Mouse (Mus musculus): Measurements from ENCODE around the gene Sgf29. TPM values are rescaled to one million over a fixed set of nuclear protein-coding genes. Genes with fewer than 3 reads are reported as not detected.

Gene Sgf29
- 100 to 1,000 TPM; 114 to 118 TPM for polyA plus RNA-seq (2017; shearing (Covaris generic))

GRCm38 (mm10) chr7:126649231-126650051 is at the start of gene Sgf29:
Sgf29 (plus strand) TSS chr7:126649309.

GRCm38 (mm10) chr7:126630824-126631518 is 18.1 kb upstream of the Sgf29 start, which contains the start of gene Nupr1:
Nupr1 (minus strand) TSS chr7:126630861.

GRCm38 (mm10) chr7:126676207-126676606 is 27.1 kb downstream of the Sgf29 start, which contains the start of gene Sult1a1:
Sult1a1 (minus strand) TSS chr7:126676432.

GRCm38 (mm10) chr7:126695210-126695611 is 46.1 kb downstream of the Sgf29 start, which contains the start of gene Bola2:
Bola2 (plus strand) TSS chr7:126695401.

GRCm38 (mm10) chr7:126695631-126696207 is 46.6 kb downstream of the Sgf29 start, which contains the start of gene Slx1b:
Slx1b (minus strand) TSS chr7:126695784.

GRCm38 (mm10) chr7:126707442-126708174 is 58.5 kb downstream of the Sgf29 start, which contains the start of gene Coro1a:
Coro1a (minus strand) TSS chr7:126707787.

Other genes starting within 250 kb of the Sgf29 start
- gene Cd19, start 234.4 kb upstream of the Sgf29 start, polyA plus RNA-seq (2017; shearing (Covaris generic)): 10 to 100 TPM in 1 of 2 experiments, 1 to 10 TPM in 1; 5.3 to 17.9 TPM
- gene Rabep2, start 220.6 kb upstream of the Sgf29 start, polyA plus RNA-seq (2017; shearing (Covaris generic)): 10 to 100 TPM; 59.6 to 64.4 TPM
- gene Atp2a1, start 186.2 kb upstream of the Sgf29 start, polyA plus RNA-seq (2017; shearing (Covaris generic)): 1 to 10 TPM in 1 of 2 experiments, under 1 TPM in 1; 0.66 to 1.6 TPM
- gene Sh2b1, start 173.9 kb upstream of the Sgf29 start, polyA plus RNA-seq (2017; shearing (Covaris generic)): 10 to 100 TPM; 47.9 to 49.6 TPM
- gene Tufm, start 161.9 kb upstream of the Sgf29 start, polyA plus RNA-seq (2017; shearing (Covaris generic)): 100 to 1,000 TPM; 101 to 104 TPM
- 100 to 1,000 TPM; 103 TPM for gene Atxn2l, start 145.9 kb upstream of the Sgf29 start, polyA plus RNA-seq (2017; shearing (Covaris generic))
- 100 to 1,000 TPM; 157 to 175 TPM for gene Eif3c, start 82.9 kb upstream of the Sgf29 start, polyA plus RNA-seq (2017; shearing (Covaris generic))
- gene Apobr, start 64.4 kb upstream of the Sgf29 start, polyA plus RNA-seq (2017; shearing (Covaris generic)): 1 to 10 TPM; 3.1 to 5.4 TPM
- gene Cln3, start 63.5 kb upstream of the Sgf29 start, polyA plus RNA-seq (2017; shearing (Covaris generic)): 100 to 1,000 TPM in 1 of 2 experiments, 10 to 100 TPM in 1; 81.6 to 107 TPM
- under 1 TPM in 1 of 2 experiments, not detected in 1; 0.42 TPM for gene Il27, start 54.4 kb upstream of the Sgf29 start, polyA plus RNA-seq (2017; shearing (Covaris generic))
- 10 to 100 TPM in 1 of 2 experiments, 1 to 10 TPM in 1; 6.0 to 12.8 TPM for gene Nupr1, start 18.4 kb upstream of the Sgf29 start, polyA plus RNA-seq (2017; shearing (Covaris generic))
- under 1 TPM; 0.20 to 0.48 TPM for gene Sult1a1, start 27.1 kb downstream of the Sgf29 start, polyA plus RNA-seq (2017; shearing (Covaris generic))
- 100 to 1,000 TPM; 104 to 113 TPM for gene Bola2, start 46.1 kb downstream of the Sgf29 start, polyA plus RNA-seq (2017; shearing (Covaris generic))
- gene Slx1b, start 46.5 kb downstream of the Sgf29 start, polyA plus RNA-seq (2017; shearing (Covaris generic)): 10 to 100 TPM in 1 of 2 experiments, 1 to 10 TPM in 1; 8.3 to 10.8 TPM
- gene Coro1a, start 58.5 kb downstream of the Sgf29 start, polyA plus RNA-seq (2017; shearing (Covaris generic)): 1,000 to 10,000 TPM; 2,830 to 3,089 TPM
- gene Mapk3, start 110.3 kb downstream of the Sgf29 start, polyA plus RNA-seq (2017; shearing (Covaris generic)): 10 to 100 TPM; 32.8 to 38.7 TPM
- 1 to 10 TPM in 1 of 2 experiments, under 1 TPM in 1; 0.89 to 1.3 TPM for gene Gdpd3, start 117.0 kb downstream of the Sgf29 start, polyA plus RNA-seq (2017; shearing (Covaris generic))
- 100 to 1,000 TPM; 490 to 573 TPM for gene Ypel3, start 127.6 kb downstream of the Sgf29 start, polyA plus RNA-seq (2017; shearing (Covaris generic))
- 1 to 10 TPM; 4.3 to 6.4 TPM for gene Tbx6, start 132.2 kb downstream of the Sgf29 start, polyA plus RNA-seq (2017; shearing (Covaris generic))
- gene Ppp4c, start 143.2 kb downstream of the Sgf29 start, polyA plus RNA-seq (2017; shearing (Covaris generic)): 100 to 1,000 TPM; 363 to 467 TPM
- gene Fam57b, start 148.4 kb downstream of the Sgf29 start, polyA plus RNA-seq (2017; shearing (Covaris generic)): under 1 TPM; 0.16 to 0.97 TPM
- not detected for gene 4930451I11Rik, start 182.3 kb downstream of the Sgf29 start, polyA plus RNA-seq (2017; shearing (Covaris generic))
- gene Doc2a, start 198.1 kb downstream of the Sgf29 start, polyA plus RNA-seq (2017; shearing (Covaris generic)): not detected
- 1 to 10 TPM; 7.9 to 8.7 TPM for gene Hirip3, start 212.7 kb downstream of the Sgf29 start, polyA plus RNA-seq (2017; shearing (Covaris generic))
- 10 to 100 TPM; 75.8 to 78.6 TPM for gene Ino80e, start 213.1 kb downstream of the Sgf29 start, polyA plus RNA-seq (2017; shearing (Covaris generic))
- 10 to 100 TPM; 44.6 to 51.3 TPM for gene Taok2, start 235.4 kb downstream of the Sgf29 start, polyA plus RNA-seq (2017; shearing (Covaris generic))

Data from inflammation-experienced regulatory T-cells (primary cell).